Mouse (Mus musculus): ENCODE results near the gene Shisal1.

GRCm38 (mm10) chr15:84461429-84461828 lies 14.5 kb upstream of the Shisal1 start:
- TF ChIP-seq CTCF (IDR thresholded peaks at IDR 0.05; ENCODE audit: low read depth, low read length) (no peak), POLR2A (IDR thresholded peaks at IDR 0.05; ENCODE audit: insufficient read depth, low read length) (no peak), EP300 (IDR thresholded peaks at IDR 0.05; ENCODE audit: insufficient read depth, low read depth, low read length) (no peak)

Data from ES-Bruce4 (cell line).